Mouse (Mus musculus): ENCODE measurements around the gene Thnsl2.

Thnsl2 gene

DNA sequence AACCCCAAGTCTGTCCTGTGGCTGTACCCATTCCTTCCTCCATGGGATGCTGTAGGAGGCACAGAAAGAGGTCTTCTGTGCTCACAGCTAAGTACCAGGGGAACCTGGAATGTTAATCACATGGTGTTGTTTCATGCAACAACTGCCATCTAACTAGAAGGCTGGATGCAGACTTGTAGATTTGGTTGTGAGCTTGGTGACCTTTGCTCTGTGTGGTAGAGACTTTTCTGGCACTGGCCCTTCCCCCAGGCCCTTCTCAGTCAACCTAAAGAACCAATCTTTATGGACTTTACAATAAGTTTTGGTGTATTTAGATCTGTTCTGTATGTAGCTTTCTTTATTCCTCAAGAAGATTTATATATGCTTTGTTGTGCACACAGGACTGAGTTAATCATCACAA is 13.2 kb downstream of the Thnsl2 start:
- no peak for DNase-seq (ENCODE audit: low spot score)

DNA sequence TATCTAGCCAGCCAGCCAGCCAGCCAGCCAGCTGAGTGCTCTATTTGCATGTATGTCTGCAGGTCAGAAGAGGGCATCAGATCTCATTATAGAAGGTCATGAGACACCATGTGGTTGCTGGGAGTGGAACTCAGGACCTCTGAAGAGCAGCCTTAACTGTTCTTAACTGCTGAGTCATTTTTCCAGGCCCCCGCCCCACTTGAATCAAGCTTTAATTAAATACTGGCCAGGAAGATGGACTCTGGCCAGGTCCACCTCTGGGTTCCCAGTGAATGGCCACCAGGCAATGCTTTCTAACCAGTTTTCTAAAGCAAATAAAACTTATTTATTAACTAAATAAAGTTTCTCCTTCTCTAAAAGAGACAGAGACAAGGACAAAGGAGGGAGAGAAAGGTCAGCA is 14.0 kb downstream of the Thnsl2 start:
- DNase-seq (ENCODE audit: low spot score), result no peak

GRCm38 (mm10) chr6:71129071-71129470 is 15.2 kb downstream of the Thnsl2 start:
- no peak for DNase-seq (ENCODE audit: low spot score)

DNA sequence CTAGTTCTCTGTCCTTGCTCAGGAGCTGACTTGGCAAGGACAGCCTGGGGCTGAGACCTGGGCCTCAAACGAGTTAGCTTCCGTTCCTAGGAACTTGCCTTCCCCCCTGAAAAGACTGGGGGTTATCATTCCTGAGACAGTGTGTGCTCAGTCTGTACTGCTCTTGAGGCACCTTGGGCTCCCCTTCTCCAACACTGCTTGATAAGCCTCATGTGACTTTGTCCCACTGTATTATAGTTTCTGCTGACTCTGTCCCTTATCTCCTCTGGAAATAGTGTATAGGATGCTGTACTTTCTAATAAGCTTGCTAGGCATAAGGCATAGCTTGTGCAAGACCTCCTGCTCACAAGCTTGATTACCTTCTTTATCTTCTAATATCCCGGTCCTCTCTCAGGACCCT is 17.9 kb downstream of the Thnsl2 start:
- DNase-seq (ENCODE audit: low spot score), result no peak

DNA sequence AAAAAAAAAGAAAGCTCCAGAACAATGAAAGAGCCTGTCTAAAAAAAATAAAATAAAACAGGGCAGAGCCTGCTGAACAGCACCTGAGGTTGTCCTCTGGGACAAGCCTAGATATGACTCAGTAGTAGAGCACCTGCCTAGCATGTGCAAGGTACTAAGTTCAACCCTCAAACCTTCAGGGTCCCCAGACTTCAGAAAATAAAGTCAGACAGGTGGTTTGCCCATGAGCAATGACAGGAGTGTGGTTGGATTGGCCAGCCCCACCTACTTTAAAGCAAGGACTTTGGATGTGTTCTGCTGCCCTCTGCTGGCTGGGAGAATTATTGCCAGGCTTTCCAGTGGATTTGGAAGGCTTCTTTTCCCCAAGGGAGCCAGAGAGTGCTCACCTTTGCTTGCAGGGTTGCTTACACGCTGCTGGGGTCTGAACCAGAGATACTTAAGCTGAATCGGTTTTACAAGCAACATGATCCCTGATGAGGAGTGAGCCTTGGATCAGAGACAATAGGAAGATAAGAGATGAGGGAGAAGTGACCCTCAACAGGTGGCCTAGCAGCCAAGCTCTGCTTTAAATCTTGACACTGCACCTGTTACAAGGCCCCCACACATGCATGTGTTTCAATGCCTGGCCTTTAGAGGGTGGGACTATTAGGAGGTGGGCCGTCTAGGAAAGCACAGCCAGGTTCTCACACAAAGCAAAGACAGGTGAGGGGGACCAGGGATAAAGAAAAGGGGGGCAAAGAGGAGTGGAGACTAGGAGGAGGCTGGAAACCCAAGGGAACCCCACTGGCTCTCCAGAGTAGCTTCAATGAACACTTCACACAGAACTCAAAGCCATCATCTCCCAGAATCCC is 19.0 kb downstream of the Thnsl2 start:
- DNase-seq (ENCODE audit: low spot score), result no peak

DNA sequence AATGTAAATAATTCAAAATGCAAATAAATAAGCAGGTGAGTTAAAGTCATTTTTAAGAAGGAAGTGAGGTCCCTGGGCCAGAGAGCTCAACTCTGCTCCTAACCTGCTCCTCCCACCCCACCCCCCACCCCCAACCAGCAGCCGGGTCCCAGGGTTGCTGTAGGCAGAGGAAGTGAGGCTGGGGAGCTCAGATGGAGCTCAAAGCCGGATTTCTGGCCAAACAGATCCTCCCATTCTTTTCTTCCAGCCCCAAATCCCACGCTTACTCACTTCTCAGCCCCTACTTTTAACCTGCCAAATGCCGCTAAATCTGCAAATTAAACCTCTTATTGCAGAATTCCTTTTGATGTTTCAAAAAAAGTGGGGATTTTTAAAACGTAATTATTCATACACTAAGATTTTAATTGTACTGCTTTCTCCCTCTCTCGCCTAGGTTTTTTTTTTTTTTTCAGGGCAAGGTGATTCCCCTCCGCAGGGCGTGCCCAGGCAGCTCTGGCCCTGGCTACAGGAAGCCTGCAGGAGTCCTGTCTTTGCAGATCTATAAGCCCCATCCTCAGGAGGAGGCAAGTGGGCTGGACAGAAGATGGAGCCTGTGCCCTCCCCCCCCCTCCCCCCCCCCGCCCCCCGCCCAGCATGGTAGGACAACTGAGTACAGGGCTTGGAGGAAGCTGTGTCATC is 24.5 kb downstream of the Thnsl2 start:
- no peak for DNase-seq (ENCODE audit: low spot score)

- no peak for DNase-seq (ENCODE audit: low spot score)
These were observed 32.7 kb downstream of the Thnsl2 start for GRCm38 (mm10) chr6:71111419-71112113.

DNA sequence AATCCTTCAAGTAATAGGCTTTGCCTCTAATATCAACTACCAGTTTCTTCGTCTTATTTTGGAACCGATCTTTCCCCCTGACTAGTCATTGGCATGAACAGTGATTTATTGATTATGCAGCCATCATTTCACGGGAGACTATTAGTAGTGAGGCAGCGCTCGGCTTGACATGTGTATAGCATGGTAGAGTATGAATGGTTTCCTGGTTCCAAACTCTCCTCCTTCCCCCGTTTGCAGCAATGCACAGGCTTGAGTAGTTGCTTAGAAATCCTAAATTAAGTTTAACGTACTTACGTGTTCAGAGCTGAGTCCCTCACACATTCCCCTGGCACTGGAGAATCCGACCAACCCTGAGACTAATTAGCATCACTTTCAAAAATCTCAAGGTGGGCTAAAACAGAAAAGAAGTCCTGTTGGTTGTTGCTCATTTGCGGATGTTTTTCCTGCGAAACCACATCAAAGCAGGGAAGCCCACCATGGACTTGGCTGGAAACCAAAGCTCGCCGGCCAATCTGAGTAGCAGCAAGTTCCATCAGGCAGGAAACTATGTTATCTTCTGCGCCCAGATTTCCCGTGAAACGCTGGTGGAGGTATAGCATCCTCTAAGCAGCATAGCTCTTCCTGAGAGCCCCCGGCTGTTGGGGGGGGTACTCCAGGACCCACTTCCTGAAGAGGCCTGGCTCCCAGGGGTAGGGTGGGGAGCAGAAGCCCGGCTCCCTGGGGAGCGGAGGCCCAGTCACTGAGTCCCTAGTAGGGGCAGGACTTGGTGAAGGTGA is 37.9 kb downstream of the Thnsl2 start:
- DNase-seq (ENCODE audit: low spot score), result no peak

DNA sequence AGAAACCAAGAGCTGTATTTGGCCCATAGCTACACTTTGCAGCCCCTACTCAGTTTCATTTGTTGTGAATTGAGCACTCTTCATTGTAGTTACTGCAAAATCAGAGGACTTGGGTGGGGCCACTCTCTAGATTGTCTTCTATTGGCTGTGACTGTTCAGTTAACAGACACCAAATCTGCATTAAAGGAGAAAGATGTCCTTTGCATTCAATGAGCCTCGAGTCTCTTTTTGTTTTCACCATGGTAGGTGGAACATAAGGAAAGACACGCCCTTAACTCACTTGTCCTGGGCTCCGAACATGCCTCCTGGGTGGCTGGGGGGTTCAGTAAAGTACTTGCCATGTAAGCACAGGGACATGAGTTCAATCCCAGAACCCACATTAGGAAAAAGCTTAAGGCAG is 48.1 kb downstream of the Thnsl2 start:
- DNase-seq (ENCODE audit: low spot score), result no peak

DNA sequence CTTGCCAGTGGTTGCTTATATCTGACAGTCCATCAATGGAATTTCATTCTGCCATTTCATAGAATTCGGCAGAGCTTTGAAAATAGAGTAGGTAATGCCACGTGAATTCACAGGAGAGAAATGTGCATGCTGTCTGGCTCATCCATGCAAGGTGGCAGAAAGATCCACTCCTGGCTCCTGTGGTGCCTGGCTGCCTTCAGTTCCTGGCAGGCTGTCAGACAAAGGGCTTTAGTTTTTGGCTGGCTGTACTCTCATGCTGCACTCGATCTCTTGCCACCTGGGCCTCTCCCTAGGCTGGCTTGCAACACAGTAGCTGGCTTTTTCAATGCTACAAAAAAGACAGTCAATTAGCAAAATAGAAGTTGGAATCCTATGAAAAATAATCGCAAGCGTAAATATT is 49.5 kb downstream of the Thnsl2 start:
- no peak for DNase-seq (ENCODE audit: low spot score)

DNA sequence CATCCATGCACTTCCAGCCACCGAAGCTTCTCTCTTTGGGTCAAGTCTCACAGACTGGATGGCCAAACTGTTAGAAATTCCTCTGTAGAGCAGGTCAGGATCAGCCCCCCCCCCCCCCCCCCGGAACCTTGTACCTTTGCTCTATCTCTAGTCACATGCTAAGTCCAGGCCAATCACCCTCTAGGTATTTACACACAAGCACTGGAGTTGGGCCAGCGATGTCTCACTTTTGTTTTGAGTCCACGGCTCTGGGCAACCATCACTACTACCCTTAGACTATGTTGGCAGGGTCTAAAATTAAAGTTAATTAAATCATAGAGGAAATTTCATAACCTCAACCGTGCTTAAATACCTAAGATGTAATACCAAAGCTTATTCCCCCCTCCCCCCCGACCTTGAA is 50.6 kb downstream of the Thnsl2 start:
- no peak for DNase-seq (ENCODE audit: low spot score)

GRCm38 (mm10) chr6:71090475-71090874 is 53.8 kb downstream of the Thnsl2 start:
- DNase-seq (ENCODE audit: low spot score), result no peak

DNA sequence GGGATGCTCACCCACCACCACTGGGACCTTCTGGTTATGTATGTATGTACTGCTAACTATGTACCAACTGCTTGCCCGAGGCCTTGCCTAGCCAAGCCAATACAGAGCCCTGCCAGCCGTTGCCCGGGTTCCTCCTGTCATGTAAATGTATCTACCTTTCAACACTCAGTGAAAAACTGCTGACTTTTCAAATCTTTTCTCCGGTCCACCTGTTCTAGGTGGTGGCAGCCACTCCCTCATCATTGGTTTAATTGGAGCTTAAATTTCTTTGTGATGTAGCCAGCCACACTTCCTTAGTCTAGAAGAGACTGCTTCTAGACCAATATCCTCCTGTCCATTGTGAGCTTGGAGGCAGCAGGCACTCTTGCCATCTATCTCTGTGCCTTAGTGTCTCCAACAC is 54.5 kb downstream of the Thnsl2 start:
- no peak for DNase-seq (ENCODE audit: low spot score)

GRCm38 (mm10) chr6:71088992-71089391 is 55.2 kb downstream of the Thnsl2 start:
- no peak for DNase-seq (ENCODE audit: low spot score)

DNA sequence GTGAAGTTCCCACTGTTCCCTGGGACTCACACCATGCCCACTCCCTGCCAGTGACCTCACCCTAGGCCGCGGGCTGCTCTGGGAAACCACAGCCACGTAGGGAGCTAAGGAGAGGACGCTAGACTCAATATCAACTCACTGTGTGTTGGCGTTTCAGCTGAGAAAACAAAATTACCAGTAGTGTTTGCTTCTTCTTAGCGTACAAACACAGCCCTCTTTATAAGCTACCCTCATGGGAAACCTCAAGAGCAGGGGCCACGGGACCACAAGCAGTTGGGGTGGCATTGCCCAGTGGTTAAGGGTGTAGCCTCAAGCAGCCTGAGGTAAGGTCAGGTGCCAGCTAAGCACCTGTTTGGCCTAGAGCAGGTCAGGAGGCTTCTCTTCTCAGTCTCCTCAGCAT is 60.8 kb downstream of the Thnsl2 start:
- DNase-seq (ENCODE audit: low spot score), result no peak

DNA sequence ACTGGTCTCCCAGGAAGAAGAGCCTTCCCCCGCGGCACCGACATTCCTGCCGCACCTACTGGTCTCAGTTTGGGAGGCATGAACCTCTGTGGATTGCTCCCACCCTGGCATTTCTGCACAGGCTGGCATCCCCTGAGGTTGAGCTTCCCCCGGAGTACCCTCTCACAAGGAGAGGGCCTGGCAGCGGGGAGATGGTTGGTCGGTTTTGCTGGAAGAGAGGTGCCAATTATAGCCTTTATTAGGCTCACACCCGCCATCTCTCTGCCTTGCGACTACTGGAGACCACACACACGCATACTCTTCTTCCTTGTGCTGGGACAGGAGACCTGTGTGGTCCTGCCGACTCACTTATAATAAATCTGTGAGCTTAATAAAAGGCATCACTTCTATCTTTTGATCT is 62.2 kb downstream of the Thnsl2 start:
- DNase-seq (ENCODE audit: low spot score), result no peak

GRCm38 (mm10) chr6:71081230-71081629 is 63.0 kb downstream of the Thnsl2 start:
- no peak for DNase-seq (ENCODE audit: low spot score)

Data from urinary bladder, postnatal 10 days (tissue).